Mouse (Mus musculus): ENCODE measurements around the gene Cd5.

The Cd5 gene

DNA sequence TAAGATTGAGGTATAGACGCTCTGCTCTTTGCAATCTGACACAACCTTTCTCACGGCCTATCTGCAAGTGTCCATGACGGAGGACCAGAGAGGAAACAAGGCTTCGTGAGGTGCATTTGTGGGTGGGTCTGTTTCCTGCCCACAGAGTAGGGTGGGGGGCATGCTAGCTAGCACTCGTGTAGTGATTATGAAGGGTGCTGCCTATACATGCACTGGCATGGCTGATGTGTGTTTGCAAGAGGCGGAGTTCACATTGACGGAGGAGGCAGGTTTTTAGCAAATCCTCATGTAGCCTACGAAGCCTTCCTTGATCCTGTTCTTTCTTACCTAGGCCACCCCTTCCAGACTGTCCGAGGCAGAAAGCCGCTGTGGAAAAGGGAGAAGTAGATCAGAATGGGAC lies 8.9 kb downstream of the Cd5 start:
- no peak for DNase-seq (ENCODE audit: low read depth)

DNA sequence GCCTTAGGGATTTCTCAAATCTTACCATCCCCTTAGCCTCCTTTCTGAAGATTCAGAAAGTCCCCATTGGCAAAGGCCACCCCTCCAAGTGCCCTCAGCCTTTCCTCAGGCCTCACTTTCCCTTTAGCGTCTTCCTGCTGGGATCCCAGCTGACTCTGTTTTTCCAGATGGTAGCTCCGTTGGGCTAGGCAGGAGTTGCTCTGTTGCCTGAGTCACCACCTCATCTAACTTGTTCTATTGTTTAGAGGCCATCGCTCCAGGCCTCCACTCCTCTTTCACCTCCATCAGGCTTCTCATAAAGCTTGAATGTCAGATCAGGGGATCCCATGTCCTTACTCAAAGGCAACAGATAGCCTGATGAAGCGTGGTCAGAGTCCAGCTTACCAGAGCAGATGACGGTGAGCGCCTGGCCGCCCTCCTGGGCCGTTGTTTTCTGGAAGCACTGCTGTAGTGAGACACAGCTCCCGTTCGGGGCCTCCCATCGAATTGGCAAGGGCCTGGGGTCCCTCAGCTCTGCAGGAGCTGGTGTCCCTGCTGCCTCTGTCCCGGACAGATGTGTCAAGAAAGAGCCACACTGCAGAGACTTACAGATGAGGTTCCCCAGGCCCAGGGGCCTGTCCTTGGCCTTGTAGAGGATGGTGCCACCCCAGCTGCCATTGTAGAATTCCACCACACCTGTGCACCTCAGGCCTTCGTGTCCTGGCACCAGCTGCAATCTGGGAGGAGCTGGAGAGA lies 14.0 kb downstream of the Cd5 start:
- no peak for DNase-seq (ENCODE audit: low read depth)

DNA sequence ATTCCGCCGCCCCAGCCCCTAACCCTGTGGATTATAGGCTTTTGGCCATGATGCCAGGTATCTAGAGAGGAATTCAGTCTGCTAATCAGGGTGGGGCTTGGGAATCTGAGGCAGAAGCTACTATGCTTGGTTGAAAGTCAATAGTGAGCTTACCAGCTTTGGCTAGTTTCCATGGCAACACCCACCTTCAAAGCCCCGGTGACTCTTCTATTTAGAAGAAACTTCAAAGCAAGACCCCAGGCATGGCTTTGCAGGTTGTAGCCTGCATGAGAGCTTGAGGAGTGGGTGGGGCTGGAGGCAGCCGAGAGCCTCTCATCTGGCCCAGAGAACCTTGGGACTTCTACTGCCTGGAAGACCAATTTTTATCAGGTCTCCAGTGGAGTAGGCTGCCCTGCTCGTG lies 15.2 kb downstream of the Cd5 start:
- DNase-seq (ENCODE audit: low read depth) = no peak

DNA sequence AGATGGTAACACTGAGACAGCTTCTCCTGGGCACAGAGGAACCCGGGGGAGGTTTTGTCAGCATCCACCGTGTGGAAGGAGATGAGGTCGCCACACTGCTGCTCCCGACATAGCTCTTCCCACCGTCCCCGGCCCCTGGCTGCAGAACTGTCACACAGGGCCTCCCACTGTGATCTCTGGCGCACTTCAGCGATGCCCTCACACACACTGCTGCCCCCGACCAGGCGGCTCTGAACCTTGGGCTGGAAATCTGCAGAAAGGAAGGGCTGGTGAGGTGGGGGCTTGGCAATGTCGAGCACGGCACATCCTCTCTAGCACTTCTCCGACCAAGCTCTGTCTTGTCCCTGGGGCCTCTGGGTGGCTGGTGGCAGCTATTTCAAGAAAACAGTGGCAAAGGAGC lies 15.7 kb downstream of the Cd5 start:
- no peak for DNase-seq (ENCODE audit: low read depth)

DNA sequence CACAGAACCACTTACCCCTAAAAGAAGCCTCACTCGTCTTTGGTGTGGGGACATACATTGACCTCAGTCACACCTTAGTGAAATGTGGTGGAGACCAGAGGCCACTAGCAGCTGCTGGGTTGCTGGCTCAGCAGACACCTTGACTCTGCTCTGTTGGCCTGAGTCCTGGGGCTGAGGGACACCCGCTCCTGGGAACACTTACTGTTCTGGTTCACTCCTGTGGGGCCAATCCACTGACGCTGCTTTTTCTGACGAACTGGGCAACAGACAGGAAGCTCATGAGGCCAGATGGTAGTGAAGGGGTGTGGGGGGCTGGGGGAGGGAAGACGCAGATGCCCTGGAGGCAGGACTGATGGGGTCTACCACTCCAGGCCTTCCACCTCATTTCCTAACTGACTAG lies 17.7 kb downstream of the Cd5 start:
- DNase-seq (ENCODE audit: low read depth) = no peak

DNA sequence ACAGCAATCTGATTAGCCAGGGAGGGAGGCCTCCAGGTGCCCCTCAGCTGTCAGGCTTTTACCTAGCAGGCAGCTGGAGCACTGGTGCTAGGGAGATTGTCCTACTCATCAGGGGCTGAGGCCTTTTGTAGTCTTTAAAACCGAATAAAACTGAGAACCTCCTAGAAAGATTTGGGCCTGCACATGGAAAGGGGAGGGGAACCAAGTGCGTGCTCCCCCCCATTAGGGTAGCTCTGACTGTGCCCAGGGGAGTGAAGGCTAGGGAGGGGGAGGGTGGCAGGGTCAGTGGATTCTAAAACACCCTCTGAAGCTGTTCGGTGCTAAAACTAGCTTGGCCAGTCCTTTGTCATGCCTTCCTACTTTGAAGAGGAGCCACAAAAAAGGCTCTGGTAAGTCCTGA lies 18.3 kb downstream of the Cd5 start:
- DNase-seq (ENCODE audit: low read depth) = no peak

DNA sequence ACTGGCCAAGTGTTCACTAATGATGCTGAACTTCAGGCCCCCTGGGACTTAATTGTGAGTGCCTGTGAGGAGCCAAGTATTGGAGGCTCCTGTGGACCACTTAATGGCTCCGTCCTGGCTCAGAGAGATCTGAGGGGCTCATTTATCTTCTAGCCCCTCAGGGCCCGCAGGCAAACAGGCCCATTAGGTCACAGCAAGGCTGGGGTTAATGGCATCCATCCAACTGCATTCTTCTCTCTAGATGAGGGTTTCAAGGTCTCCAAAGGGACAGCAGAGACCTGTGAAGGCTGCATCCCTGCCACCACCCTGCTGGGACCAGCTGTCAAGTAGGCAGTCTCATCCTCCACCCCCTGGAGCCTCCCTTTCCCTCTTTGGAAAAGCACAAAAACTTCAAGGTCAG lies 19.1 kb downstream of the Cd5 start:
- no peak for DNase-seq (ENCODE audit: low read depth)

DNA sequence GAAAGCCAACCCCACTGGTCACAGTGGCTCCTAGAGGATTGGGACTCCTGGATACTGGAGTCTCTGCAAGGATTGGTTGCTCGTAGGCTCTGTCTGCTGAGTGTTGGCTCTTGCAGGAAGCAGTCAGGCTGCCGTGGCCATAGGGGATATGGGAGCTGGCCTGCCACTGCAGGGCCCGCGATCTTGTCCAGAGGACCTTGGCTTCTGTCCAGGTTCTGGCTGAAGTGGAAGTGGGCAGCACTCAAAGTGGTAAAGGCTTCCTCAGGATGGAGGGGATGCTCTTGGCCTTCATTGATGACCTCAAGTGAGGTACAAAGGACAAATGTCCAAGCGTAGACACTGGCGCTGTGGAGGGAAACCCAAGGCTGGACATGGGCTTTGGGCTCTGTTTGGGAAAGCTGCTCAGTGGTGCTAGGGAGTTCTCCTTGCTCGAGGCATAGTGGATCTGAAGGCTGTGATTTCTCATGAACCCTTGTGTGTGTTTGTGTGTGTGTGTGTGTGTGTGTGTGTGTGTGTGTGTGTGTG lies 20.5 kb downstream of the Cd5 start:
- DNase-seq (ENCODE audit: low read depth) = no peak

DNA sequence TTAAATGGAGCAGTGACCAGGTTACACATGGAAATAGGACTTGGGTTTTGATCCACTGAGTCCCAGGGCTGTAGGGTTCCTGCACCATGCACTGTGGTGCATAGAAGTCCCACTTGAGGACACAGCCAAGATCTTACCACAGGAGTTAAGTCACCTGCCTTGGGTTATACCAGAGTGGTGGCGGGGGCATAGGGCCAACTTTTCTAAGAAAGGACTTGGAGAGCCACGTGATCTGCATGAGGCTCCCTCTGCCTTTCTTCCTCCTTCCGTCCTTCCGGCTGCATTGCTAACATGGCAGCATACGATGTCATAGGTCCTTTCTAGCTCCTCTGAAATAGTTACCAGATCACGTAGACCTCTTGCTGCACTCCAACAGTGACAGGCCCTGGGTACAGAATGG lies 23.3 kb downstream of the Cd5 start:
- no peak for DNase-seq (ENCODE audit: low read depth)

DNA sequence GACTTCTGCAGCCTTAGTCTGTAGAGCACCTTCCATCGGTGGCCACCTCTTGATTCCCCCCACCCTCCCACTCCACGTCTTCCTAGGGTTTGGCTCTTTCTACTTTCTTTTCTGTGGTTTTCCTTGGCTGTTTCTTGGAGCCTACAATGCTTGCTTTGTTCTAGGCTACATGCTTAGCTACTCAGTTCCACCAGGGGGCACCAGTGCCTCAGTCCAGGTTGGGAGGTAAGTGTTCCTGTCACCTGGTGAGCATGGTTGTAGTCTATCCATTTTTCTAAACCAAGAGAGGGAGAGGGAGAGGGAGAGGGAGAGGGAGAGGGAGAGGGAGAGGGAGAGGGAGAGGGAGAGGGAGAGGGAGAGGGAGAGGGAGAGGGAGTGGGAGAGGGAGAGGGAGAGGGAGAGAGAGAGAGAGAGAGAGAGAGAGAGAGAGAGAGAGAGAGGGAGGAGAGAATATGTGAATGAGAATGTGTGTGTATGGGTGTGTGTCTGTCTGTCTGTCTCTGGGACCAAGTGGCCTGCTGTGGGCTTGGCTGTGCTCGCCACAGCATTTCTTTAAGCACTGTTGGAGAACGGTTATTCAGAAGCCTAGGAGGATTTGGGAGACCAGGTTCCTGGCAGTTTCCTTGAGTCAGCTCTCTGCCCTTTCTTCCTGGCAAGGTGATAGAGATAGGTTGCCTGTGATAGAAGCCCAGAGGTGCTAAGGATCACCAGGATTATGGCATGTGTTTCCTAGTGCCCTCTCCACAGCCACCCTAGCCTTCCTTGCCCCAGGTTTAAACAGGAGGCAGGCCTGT lies 23.9 kb downstream of the Cd5 start:
- no peak for DNase-seq (ENCODE audit: low read depth)

DNA sequence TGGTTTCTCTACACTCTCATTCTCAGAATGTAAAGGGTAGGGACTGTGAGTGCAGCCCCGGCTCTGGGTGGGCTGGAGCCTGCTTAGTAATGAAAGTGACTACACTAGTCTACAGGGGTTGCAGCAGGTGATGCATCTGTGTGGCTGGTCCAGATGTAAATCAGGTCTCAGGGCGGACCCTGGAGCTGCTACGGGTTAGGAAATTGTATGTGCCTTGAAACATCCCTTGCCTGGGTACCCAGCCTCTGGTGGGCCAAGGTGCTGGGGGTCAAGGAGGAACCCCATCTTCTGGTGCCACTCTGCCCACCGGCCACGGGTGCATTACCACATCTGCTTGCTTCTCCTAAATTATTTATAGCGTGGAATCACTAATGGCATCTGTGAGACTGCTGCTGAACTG lies 24.6 kb downstream of the Cd5 start:
- no peak for DNase-seq (ENCODE audit: low read depth)

DNA sequence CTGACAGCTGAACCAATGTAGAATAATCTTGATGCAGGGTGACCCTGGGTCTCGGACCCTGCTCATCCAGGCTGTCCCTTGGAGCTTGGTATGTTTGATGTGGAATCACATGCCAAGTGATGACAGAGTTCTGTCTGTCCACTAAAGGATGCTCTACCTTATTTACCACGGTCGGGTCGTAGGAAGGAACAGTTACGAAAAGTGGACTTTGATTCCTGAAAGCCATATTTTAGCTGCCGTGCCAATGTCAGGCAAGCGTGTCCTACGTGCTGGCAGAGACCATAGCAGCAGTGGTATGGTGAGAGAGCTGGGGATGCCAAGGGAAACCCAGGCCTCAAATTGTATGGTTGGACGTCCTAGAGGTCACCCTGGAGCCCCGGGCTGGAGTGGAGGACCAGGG lies 25.3 kb downstream of the Cd5 start:
- no peak for DNase-seq (ENCODE audit: low read depth)

DNA sequence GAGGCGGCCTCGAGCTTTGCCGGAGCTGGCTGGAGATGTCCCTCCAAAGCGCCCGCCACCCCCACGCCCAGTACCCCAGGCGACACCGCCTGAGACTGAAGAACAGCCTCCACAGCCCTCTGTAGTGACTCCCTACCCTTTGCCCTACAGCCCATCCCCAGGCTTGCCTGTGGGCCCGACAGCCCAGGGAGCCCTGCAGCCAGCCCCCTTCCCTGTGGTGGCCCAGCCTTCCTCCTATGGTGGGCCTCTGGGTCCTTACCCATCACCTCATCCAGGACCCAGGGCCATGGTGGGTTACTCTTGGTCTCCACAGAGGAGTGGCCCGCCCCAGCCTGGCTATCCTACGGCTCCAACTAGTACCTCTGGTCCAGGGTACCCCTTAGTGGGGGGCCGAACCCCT lies 26.2 kb downstream of the Cd5 start:
- no peak for DNase-seq (ENCODE audit: low read depth)

DNA sequence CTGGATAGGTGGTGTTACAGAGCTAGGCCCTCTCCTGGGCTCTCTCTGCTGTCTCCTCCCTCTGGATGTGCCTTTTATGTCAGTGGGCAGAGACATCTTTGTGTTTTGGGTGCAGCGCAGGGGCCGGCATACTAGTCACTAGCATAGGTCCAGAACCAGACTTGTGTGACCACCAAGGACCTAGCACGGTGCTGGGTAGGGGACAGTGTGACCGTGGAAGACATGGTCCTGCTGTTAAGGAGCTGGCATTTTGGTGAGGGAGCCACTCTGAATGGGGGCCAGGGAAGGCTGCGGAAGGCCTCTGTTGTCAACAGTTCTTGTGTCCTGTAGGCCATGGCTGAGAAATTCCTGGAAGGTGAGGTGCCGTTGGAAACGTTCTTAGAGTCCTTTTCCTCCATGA lies 26.6 kb downstream of the Cd5 start:
- DNase-seq (ENCODE audit: low read depth) = no peak

DNA sequence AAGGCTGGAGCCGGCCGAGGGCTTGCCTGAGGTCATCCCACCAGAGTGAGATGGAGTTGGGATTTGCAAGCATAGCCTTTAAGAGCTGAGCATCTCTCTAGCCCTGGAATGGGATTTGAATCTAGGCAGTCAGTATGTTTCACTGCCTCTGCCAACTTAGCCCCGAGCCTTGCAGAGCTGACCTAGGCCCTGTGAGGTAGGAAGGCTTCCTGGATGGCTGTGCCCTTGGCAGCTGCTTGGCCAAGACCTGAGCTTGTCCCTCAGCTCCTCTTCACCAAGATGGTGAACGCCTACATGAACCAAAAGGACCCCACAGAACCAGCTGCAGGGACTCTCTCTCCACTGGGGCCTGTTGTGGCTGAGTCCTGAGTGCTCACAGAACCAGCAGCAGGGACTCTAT lies 28.1 kb downstream of the Cd5 start:
- DNase-seq (ENCODE audit: low read depth) = no peak

DNA sequence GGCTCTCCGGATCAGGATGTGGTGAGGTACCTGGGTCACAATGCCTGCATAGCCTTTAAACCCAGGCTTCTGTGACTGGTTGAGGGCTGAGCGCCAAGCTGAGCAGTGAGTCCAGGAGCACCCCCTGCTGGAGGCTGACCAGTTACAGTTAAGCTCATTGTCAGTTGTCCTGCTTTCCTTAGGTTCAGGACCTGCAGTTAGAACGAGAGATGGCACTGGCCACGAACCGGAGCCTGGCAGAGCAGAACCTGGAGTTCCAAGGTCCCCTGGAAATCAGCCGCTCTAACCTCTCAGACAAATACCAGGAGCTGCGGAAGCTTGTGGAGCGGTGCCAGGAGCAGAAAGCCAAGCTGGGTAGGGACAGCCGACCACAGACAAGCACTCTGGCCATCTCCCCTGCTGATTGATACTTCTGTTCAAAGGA lies 28.7 kb downstream of the Cd5 start:
- DNase-seq (ENCODE audit: low read depth) = no peak

DNA sequence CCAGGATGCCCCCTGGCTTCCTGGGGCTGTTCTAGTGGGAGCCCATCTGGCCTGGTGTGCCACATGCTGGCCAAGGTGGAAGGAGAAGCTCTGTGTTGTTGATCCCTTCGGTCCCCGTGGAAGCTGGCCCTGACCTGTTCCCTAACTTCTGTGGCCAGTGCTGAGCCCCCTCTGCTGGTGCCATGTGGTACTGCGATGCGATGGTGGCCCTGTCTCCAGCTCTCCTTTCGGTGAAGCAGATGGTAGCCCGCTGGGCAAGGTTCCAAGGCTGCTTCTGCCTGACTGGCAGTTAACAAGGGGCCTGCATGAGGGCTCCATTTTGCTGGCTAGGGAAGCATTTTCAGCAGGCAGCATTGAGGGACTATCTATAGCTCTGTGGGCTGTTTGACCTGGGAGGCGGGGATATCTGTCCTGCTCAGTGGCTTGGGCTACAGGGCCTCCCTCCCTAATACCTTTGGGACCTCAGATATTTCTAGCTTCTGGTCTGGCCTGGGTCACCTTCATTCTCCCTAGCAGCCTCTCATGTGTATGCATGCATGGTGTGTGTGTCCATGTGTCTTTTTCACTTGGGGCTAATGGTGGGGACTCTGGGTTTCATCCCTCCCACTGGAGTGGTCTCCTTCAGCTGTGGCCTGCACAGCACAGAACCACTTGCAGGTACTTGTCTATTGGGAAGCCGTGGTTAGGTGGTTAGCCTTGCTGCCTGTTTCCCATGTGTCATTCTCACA lies 29.3 kb downstream of the Cd5 start:
- peak; percentile 75 for DNase-seq (ENCODE audit: low read depth)

DNA sequence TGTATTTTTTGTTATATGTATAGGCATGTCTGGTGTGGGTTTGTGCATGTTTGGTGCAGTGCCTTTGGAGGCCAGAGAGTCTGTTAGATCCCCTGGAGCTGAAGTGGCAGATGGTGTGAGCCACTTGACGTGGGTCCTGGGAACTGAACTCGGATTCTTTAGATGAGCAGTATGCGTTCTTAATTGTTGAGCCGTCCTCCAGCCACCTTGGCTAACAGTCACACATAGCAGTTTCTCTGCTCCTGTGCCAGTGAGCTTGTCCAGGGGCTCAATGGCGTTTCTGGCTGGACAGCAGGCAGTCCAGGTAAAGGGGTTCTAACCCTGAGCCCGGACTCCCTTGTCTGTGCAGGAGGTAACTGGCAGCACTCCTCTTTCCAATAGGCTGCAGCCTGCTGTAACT lies 29.9 kb downstream of the Cd5 start:
- no peak for DNase-seq (ENCODE audit: low read depth)

DNA sequence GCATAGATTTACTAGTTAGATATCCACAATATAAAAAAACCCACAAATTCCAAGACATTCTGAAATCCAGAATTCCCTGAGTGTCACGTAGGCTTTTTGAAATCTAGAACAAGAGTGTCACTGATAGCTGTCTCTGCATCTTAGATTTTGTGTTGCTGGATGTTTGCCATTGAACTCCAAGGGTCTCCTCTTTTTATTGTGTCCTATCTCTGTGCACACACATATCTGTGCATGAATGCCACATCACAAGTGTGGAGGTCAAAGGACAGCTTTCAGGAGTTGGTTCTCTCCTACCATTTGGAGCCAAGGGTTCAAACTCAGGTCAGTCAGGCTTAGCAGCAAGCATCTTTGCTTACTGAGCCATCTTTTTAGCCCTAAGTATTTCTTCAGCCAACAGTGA lies 30.9 kb downstream of the Cd5 start:
- no peak for DNase-seq (ENCODE audit: low read depth)

DNA sequence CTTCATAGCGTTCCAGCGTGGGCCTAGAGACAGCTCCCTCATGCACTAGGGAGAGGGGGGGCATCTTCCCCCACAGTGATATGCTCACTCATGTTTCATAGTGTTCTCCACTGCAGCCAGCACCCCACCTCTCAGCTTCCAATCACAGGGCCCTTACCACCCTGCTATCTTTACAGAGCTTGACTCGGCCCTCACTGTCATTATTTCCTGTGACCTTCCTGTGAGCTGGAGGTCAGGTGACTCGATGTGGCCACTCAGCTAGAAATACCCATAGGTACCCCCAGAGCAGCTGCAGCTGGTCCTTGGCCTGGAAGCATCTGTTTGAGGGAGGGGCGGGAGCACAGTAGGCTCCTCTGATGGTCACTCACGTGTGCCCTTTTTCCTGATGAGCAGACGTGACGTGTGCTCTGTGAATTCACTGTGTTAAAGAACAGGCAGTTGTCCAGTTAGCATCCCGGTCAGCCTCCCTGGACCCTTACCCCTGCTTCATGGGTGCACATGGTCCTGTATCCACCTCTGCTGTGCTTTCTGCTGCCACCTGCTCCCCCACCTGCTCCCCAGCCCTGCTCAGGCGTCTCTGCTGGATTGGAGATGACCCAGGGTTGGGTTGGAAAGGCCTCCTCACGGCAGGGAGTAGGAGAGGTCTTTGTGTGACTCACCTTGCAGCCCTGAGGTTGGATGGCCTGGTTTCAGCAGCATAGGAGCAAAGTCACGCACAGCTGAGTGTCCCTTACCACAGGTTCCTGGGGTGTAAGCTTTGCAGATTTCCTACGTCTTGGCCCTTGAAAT lies 31.5 kb downstream of the Cd5 start:
- DNase-seq (ENCODE audit: low read depth) = no peak

DNA sequence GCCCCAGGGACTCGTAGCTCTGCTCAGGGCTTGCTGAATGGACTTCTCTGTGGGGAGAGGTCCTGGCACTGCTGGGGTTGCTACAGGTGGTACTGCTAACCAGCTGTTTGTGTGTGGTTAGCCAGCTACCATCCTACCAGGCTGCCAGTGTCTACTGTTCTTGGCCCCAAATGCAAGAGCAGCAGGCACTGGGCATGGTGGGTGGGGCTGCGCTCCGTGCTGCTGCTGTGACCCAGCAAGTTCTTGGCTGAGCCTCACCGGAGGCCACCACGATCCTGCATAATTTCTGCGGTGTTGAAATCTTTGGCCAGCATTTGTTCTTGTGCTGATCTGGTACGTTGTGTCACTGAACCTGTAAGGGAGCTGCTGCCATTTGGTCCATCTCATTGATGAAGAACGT lies 35.3 kb downstream of the Cd5 start:
- DNase-seq (ENCODE audit: low read depth) = no peak

DNA sequence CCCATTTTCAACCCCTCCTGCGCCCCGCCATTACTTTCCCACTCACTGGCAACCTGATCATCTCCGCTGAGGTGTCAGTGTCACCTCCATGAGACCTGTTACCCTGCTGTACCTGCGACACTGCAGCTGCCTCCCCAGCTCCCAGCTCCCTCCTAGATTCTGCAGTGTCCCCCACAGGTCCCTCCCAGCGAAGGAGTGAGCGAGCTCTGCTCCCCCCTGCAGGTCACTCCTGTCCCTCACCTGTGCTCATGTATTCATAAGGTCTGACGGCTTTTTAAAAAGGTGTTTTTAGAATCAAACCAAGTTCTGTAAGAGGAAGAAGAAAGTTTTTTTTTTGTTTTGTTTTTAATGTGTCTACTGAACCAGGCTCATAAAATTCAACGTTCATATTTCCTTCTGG lies 36.7 kb downstream of the Cd5 start:
- no peak for DNase-seq (ENCODE audit: low read depth)
